Mouse (Mus musculus) megakaryocyte, embryonic 14.5 days (primary cell): Measurements from ENCODE around the gene Gm48551. TPM values are rescaled to one million over a fixed set of nuclear protein-coding genes. Genes with fewer than 3 reads are reported as not detected.

Experiments used
- H3K27me3 ChIP-seq: replicated peaks from 2 replicates; pipeline ENCODE3; 2012; ENCODE audit warnings: inconsistent platforms
- H3K36me3 ChIP-seq: replicated peaks from 2 replicates; pipeline ENCODE3; 2012; ENCODE audit warnings: low read length, inconsistent platforms, mixed read lengths
- H3K4me1 ChIP-seq: 2 replicates; pipeline ENCODE4 v1.6.1; 2012; ENCODE audit warnings: inconsistent platforms
- H3K4me3 ChIP-seq: replicated peaks from 2 replicates; pipeline ENCODE3; 2012; ENCODE audit warnings: moderate library complexity, mild to moderate bottlenecking, inconsistent platforms
- H3K9me3 ChIP-seq: 2 replicates; pipeline ENCODE4 v1.6.1; 2012; ENCODE audit warnings: inconsistent platforms
- FLI1 ChIP-seq: IDR thresholded peaks from 2 replicates; pipeline ENCODE4 v1.6.1; 2012; ENCODE audit warnings: low read length, inconsistent platforms, mixed read lengths
- GATA1 ChIP-seq: IDR thresholded peaks from 3 replicates; pipeline ENCODE4 v1.6.1; 2012; ENCODE audit warnings: mixed read lengths, low read length, inconsistent platforms, borderline replicate concordance
- polyA plus RNA-seq: library from polyadenylated mRNA; stranded (reverse); fragments of >175 nt; gene quantifications from 2 replicates; pipeline ENCODE4 v1.2.3, GENCODE M21; 2012; ENCODE audit warnings: low replicate concordance; ENCODE audit not compliant: insufficient read depth

Gene Gm48551
- polyA plus RNA-seq, 1 experiment: 0.89 TPM

GRCm38 (mm10) chr10:81384605-81384982 is 328 bp downstream of the Gm48551 start:
- peaks cover 77% of the 10 kb centered on the region for H3K4me1 ChIP-seq
- H3K27me3 ChIP-seq: no peaks in the 10 kb centered on the region
- no peaks in the 10 kb centered on the region for H3K9me3 ChIP-seq
- TF ChIP-seq FLI1 (no peak), GATA1 (no peak)
- H3K36me3 ChIP-seq: peaks cover 41% of the 10 kb centered on the region
- peak overlapping the region; percentile 91 for H3K4me3 ChIP-seq

GRCm38 (mm10) chr10:81385603-81386306 is 1.5 kb downstream of the Gm48551 start:
- H3K36me3 ChIP-seq: peaks cover 47% of the 10 kb centered on the region
- no peaks in the 10 kb centered on the region for H3K27me3 ChIP-seq
- peak overlapping the region; percentile 91 for H3K4me3 ChIP-seq
- no peak for TF ChIP-seq FLI1
- peaks cover 77% of the 10 kb centered on the region for H3K4me1 ChIP-seq
- no peaks in the 10 kb centered on the region for H3K9me3 ChIP-seq

GRCm38 (mm10) chr10:81387716-81388115 is 3.5 kb downstream of the Gm48551 start:
- H3K27me3 ChIP-seq: no peaks in the 10 kb centered on the region
- H3K9me3 ChIP-seq: no peaks in the 10 kb centered on the region
- TF ChIP-seq FLI1 (no peak), GATA1 (no peak)
- H3K4me3 ChIP-seq: peak overlapping the region; percentile 33
- H3K4me1 ChIP-seq: peaks cover 67% of the 10 kb centered on the region
- peaks cover 56% of the 10 kb centered on the region for H3K36me3 ChIP-seq

GRCm38 (mm10) chr10:81388505-81389055 is 4.3 kb downstream of the Gm48551 start, which contains the start of gene Gm48552:
TSS of gene Gm48552 (plus strand) at chr10:81389005.
- H3K27me3 ChIP-seq: no peaks in the 10 kb centered on the region
- TF ChIP-seq GATA1: no peak
- no peak for TF ChIP-seq FLI1
- H3K4me1 ChIP-seq: peaks cover 69% of the 10 kb centered on the region
- no peaks in the 10 kb centered on the region for H3K9me3 ChIP-seq
- no peak within 1 kb of the TSS for H3K4me3 ChIP-seq
- H3K36me3 ChIP-seq: peaks cover 56% of the 10 kb centered on the region

- Histone ChIP-seq H3K9me3 (no peaks in the 10 kb centered on the region), H3K4me1 (peaks cover 77% of the 10 kb centered on the region), H3K36me3 (peaks cover 56% of the 10 kb centered on the region), H3K4me3 (no peak overlapping the region), H3K27me3 (no peaks in the 10 kb centered on the region)
- TF ChIP-seq GATA1 (no peak), FLI1 (no peak)
These were observed 5.1 kb downstream of the Gm48551 start for GRCm38 (mm10) chr10:81389373-81389772.

- Histone ChIP-seq H3K4me3 (no peak overlapping the region), H3K9me3 (no peaks in the 10 kb centered on the region), H3K36me3 (peaks cover 56% of the 10 kb centered on the region), H3K4me1 (peaks cover 79% of the 10 kb centered on the region), H3K27me3 (peaks cover 4% of the 10 kb centered on the region)
- TF ChIP-seq FLI1 (no peak), GATA1 (no peak)
These were observed 5.8 kb downstream of the Gm48551 start for GRCm38 (mm10) chr10:81389801-81390677.

- peaks cover 76% of the 10 kb centered on the region for H3K4me1 ChIP-seq
These were observed 6.4 kb downstream of the Gm48551 start for GRCm38 (mm10) chr10:81390678-81390965.

GRCm38 (mm10) chr10:81392270-81392669 is 8.0 kb downstream of the Gm48551 start:
- Histone ChIP-seq H3K4me3 (peak overlapping the region; percentile 14), H3K4me1 (peaks cover 65% of the 10 kb centered on the region), H3K36me3 (peaks cover 52% of the 10 kb centered on the region), H3K27me3 (peaks cover 5% of the 10 kb centered on the region), H3K9me3 (no peaks in the 10 kb centered on the region)
- TF ChIP-seq FLI1 (no peak), GATA1 (no peak)

More at GRCm38 (mm10) chr10:81390678-81390965, 6.4 kb downstream of the Gm48551 start:
- Histone ChIP-seq H3K9me3 (no peaks in the 10 kb centered on the region), H3K36me3 (peaks cover 55% of the 10 kb centered on the region), H3K4me3 (no peak overlapping the region), H3K27me3 (peaks cover 4% of the 10 kb centered on the region)
- TF ChIP-seq GATA1: no peak

- peaks cover 52% of the 10 kb centered on the region for H3K36me3 ChIP-seq
- peaks cover 5% of the 10 kb centered on the region for H3K27me3 ChIP-seq
- H3K4me1 ChIP-seq: peaks cover 60% of the 10 kb centered on the region
- TF ChIP-seq FLI1 (no peak), GATA1 (no peak)
- H3K9me3 ChIP-seq: no peaks in the 10 kb centered on the region
- H3K4me3 ChIP-seq: peak within 1 kb of the TSS; percentile 87
These were observed 8.5 kb downstream of the Gm48551 start, which contains the start of gene Smim24 for GRCm38 (mm10) chr10:81392781-81393185. TSS of gene Smim24 (plus strand) at chr10:81393051.
